Mouse (Mus musculus): Measurements from ENCODE around the gene Olfr576. TPM values are rescaled to one million over a fixed set of nuclear protein-coding genes. Genes with fewer than 3 reads are reported as not detected.

Gene Olfr576
- polyA plus RNA-seq, 1 experiment from 2014 or later = not detected

- no peaks in the 10 kb centered on the region for H3K27me3 ChIP-seq (replicated peaks)
- WGBS = 49% methylated on average over 1 of the region's 1 CpGs
Measured at GRCm38 (mm10) chr7:102958593-102958992, 3.9 kb upstream of the Olfr576 start, which contains the start of gene Olfr575. Gene Olfr575 (minus strand): TSS chr7:102958775.

GRCm38 (mm10) chr7:102974399-102974798 lies 11.9 kb downstream of the Olfr576 start:
- H3K9ac ChIP-seq = no peak overlapping the region
- no peak for ATAC-seq (ENCODE audit: insufficient read depth, low FRiP score, low read depth)
- H3K9me3 ChIP-seq = no peaks in the 10 kb centered on the region
- WGBS = 57% methylated on average over 1 of the region's 1 CpGs
- no peak overlapping the region for H3K4me3 ChIP-seq (replicated peaks)
- H3K27me3 ChIP-seq (replicated peaks) = no peaks in the 10 kb centered on the region
- no peaks in the 10 kb centered on the region for H3K36me3 ChIP-seq
- H3K4me2 ChIP-seq = no peak overlapping the region
- H3K4me1 ChIP-seq = no peaks in the 10 kb centered on the region
- H3K27ac ChIP-seq = no peak overlapping the region

More at GRCm38 (mm10) chr7:102958593-102958992, 3.9 kb upstream of the Olfr576 start, which contains the start of gene Olfr575:
- Histone ChIP-seq H3K4me2 (no peak within 1 kb of the TSS), H3K36me3 (no peaks in the 10 kb centered on the region), H3K4me3 (replicated peaks) (no peak within 1 kb of the TSS), H3K4me1 (no peaks in the 10 kb centered on the region), H3K9ac (no peak within 1 kb of the TSS), H3K9me3 (no peaks in the 10 kb centered on the region), H3K27ac (no peak within 1 kb of the TSS)
- peak; percentile 56; the same call in 1 of the 2 replicates for ATAC-seq (ENCODE audit: insufficient read depth, low FRiP score, low read depth)

- H3K4me1 ChIP-seq = no peaks in the 10 kb centered on the region
- no peak within 1 kb of the TSS for H3K27ac ChIP-seq
- H3K4me3 ChIP-seq (replicated peaks) = no peak within 1 kb of the TSS
- no peak for ATAC-seq (ENCODE audit: insufficient read depth, low FRiP score, low read depth)
- WGBS = 76% methylated on average over 2 of the region's 2 CpGs
- H3K36me3 ChIP-seq = no peaks in the 10 kb centered on the region
- H3K27me3 ChIP-seq (replicated peaks) = no peaks in the 10 kb centered on the region
- H3K9ac ChIP-seq = no peak within 1 kb of the TSS
- no peak within 1 kb of the TSS for H3K4me2 ChIP-seq
- H3K9me3 ChIP-seq = no peaks in the 10 kb centered on the region
Measured at GRCm38 (mm10) chr7:102975843-102976242, 13.4 kb downstream of the Olfr576 start, which contains the start of gene Olfr577. Gene Olfr577 (minus strand): TSS chr7:102975943.

- Histone ChIP-seq H3K4me3 (replicated peaks) (no peak within 1 kb of the TSS), H3K4me2 (no peak within 1 kb of the TSS), H3K27ac (no peak within 1 kb of the TSS), H3K9ac (no peak within 1 kb of the TSS), H3K36me3 (no peaks in the 10 kb centered on the region), H3K9me3 (no peaks in the 10 kb centered on the region), H3K4me1 (no peaks in the 10 kb centered on the region), H3K27me3 (replicated peaks) (no peaks in the 10 kb centered on the region)
- ATAC-seq (ENCODE audit: insufficient read depth, low FRiP score, low read depth) = no peak
- 68% methylated on average over 3 of the region's 3 CpGs for WGBS
Measured at GRCm38 (mm10) chr7:102989224-102989623, 26.8 kb downstream of the Olfr576 start, which contains the start of gene Olfr578. Gene Olfr578 (minus strand): TSS chr7:102989324.

Other genes starting within 250 kb of the Olfr576 start
- not detected in 2 replicates for gene Olfr33, start 243.6 kb upstream of the Olfr576 start, polyA plus RNA-seq (2015; fragmentation: Nextera tagmentation; extraction: Ambion mirVana)
- not detected in 2 replicates for gene Olfr559, start 235.2 kb upstream of the Olfr576 start, polyA plus RNA-seq (2015; fragmentation: Nextera tagmentation; extraction: Ambion mirVana)
- not detected in 2 replicates for gene Olfr560, start 203.3 kb upstream of the Olfr576 start, polyA plus RNA-seq (2015; fragmentation: Nextera tagmentation; extraction: Ambion mirVana)
- gene Olfr78, start 203.2 kb upstream of the Olfr576 start, polyA plus RNA-seq (2015; fragmentation: Nextera tagmentation; extraction: Ambion mirVana) = 0.28 and 0.44 TPM in 2 replicates
- not detected in 2 replicates for gene Olfr561, start 191.4 kb upstream of the Olfr576 start, polyA plus RNA-seq (2015; fragmentation: Nextera tagmentation; extraction: Ambion mirVana)
- not detected in 2 replicates for gene Olfr564, start 159.2 kb upstream of the Olfr576 start, polyA plus RNA-seq (2015; fragmentation: Nextera tagmentation; extraction: Ambion mirVana)
- gene Olfr566, start 103.9 kb upstream of the Olfr576 start, polyA plus RNA-seq (2015; fragmentation: Nextera tagmentation; extraction: Ambion mirVana) = not detected in 2 replicates
- gene Olfr568, start 85.5 kb upstream of the Olfr576 start, polyA plus RNA-seq (2015; fragmentation: Nextera tagmentation; extraction: Ambion mirVana) = not detected in 2 replicates
- gene Olfr569, start 71.8 kb upstream of the Olfr576 start, polyA plus RNA-seq (2015; fragmentation: Nextera tagmentation; extraction: Ambion mirVana) = not detected in 2 replicates
- not detected in 2 replicates for gene Olfr570, start 68.1 kb upstream of the Olfr576 start, polyA plus RNA-seq (2015; fragmentation: Nextera tagmentation; extraction: Ambion mirVana)
- gene Olfr571, start 45.1 kb upstream of the Olfr576 start, polyA plus RNA-seq (2015; fragmentation: Nextera tagmentation; extraction: Ambion mirVana) = not detected in 2 replicates
- not detected in 2 replicates for gene Olfr572, start 38.3 kb upstream of the Olfr576 start, polyA plus RNA-seq (2015; fragmentation: Nextera tagmentation; extraction: Ambion mirVana)
- not detected in 2 replicates for gene Olfr573-ps1, start 20.1 kb upstream of the Olfr576 start, polyA plus RNA-seq (2015; fragmentation: Nextera tagmentation; extraction: Ambion mirVana)
- not detected in 2 replicates for gene Olfr574, start 14.2 kb upstream of the Olfr576 start, polyA plus RNA-seq (2015; fragmentation: Nextera tagmentation; extraction: Ambion mirVana)
- gene Olfr575, start 3.9 kb upstream of the Olfr576 start, polyA plus RNA-seq (2015; fragmentation: Nextera tagmentation; extraction: Ambion mirVana) = not detected in 2 replicates
- gene Olfr577, start 13.3 kb downstream of the Olfr576 start, polyA plus RNA-seq (2015; fragmentation: Nextera tagmentation; extraction: Ambion mirVana) = not detected in 2 replicates
- gene Olfr578, start 26.7 kb downstream of the Olfr576 start, polyA plus RNA-seq (2015; fragmentation: Nextera tagmentation; extraction: Ambion mirVana) = not detected in 2 replicates
- not detected in 2 replicates for gene Olfr582, start 75.4 kb downstream of the Olfr576 start, polyA plus RNA-seq (2015; fragmentation: Nextera tagmentation; extraction: Ambion mirVana)
- not detected in 2 replicates for gene Olfr583, start 88.6 kb downstream of the Olfr576 start, polyA plus RNA-seq (2015; fragmentation: Nextera tagmentation; extraction: Ambion mirVana)
- gene Olfr584, start 119.2 kb downstream of the Olfr576 start, polyA plus RNA-seq (2015; fragmentation: Nextera tagmentation; extraction: Ambion mirVana) = not detected in 2 replicates
- not detected in 2 replicates for gene Olfr585, start 135.1 kb downstream of the Olfr576 start, polyA plus RNA-seq (2015; fragmentation: Nextera tagmentation; extraction: Ambion mirVana)
- not detected in 2 replicates for gene Olfr586, start 163.0 kb downstream of the Olfr576 start, polyA plus RNA-seq (2015; fragmentation: Nextera tagmentation; extraction: Ambion mirVana)
- gene Olfr588-ps1, start 178.2 kb downstream of the Olfr576 start, polyA plus RNA-seq (2015; fragmentation: Nextera tagmentation; extraction: Ambion mirVana) = not detected in 2 replicates
- gene Olfr589, start 193.7 kb downstream of the Olfr576 start, polyA plus RNA-seq (2015; fragmentation: Nextera tagmentation; extraction: Ambion mirVana) = not detected in 2 replicates
- gene Olfr591, start 215.7 kb downstream of the Olfr576 start, polyA plus RNA-seq (2015; fragmentation: Nextera tagmentation; extraction: Ambion mirVana) = not detected in 2 replicates
- gene Olfr592, start 222.1 kb downstream of the Olfr576 start, polyA plus RNA-seq (2015; fragmentation: Nextera tagmentation; extraction: Ambion mirVana) = not detected in 2 replicates
- not detected in 2 replicates for gene Olfr593, start 249.2 kb downstream of the Olfr576 start, polyA plus RNA-seq (2015; fragmentation: Nextera tagmentation; extraction: Ambion mirVana)

Measured in stomach, embryonic 15.5 days (tissue).